Mouse (Mus musculus) myocyte (in vitro differentiated cells): ENCODE measurements around the gene Grik1. TPM values are rescaled to one million over a fixed set of nuclear protein-coding genes. Genes with fewer than 3 reads are reported as not detected.
A peak's percentile ranks its signal among the peaks of the same experiment; 100 is the strongest.

Experiments
- H3K27me3 ChIP-seq: one replicate; pipeline ENCODE4 v1.6.1; 2011; ENCODE audit not compliant: control insufficient read depth, insufficient read depth, insufficient read length
- H3K36me3 ChIP-seq: one replicate; pipeline ENCODE4 v1.6.1; 2011; ENCODE audit not compliant: control insufficient read depth, insufficient read depth
- H3K4me2 ChIP-seq: one replicate; pipeline ENCODE4 v1.6.1; 2011; ENCODE audit warnings: low read depth, control low read depth
- H3K4me3 ChIP-seq: one replicate; pipeline ENCODE4 v1.5.1; 2011; ENCODE audit warnings: mild to moderate bottlenecking, control low read depth, moderate library complexity
- H3K79me2 ChIP-seq: one replicate; pipeline ENCODE4 v1.6.1; 2011; ENCODE audit not compliant: control insufficient read depth, insufficient read depth
- H3ac ChIP-seq: one replicate; pipeline ENCODE4 v1.6.1; 2011; ENCODE audit not compliant: control insufficient read depth, insufficient read length
- CEBPB ChIP-seq: IDR thresholded peaks from 2 replicates; pipeline ENCODE4 v1.6.1; 2011; ENCODE audit warnings: mild to moderate bottlenecking, moderate library complexity; ENCODE audit not compliant: poor library complexity, insufficient read depth, severe bottlenecking
- E2F4 ChIP-seq: IDR thresholded peaks from one replicate; pipeline ENCODE4 v1.6.1; 2011; ENCODE audit warnings: mild to moderate bottlenecking, control low read depth, moderate library complexity; ENCODE audit not compliant: insufficient read depth
- MAX ChIP-seq: IDR thresholded peaks from one replicate; pipeline ENCODE4 v1.6.1; 2011; ENCODE audit warnings: low read depth, mild to moderate bottlenecking, control low read depth
- MYOD1 ChIP-seq, 3 experiments: IDR thresholded peaks; one replicate each; pipeline ENCODE4 v1.6.1; 2011; ENCODE audit warnings: control low read depth in 2 of 3, low read depth in 2 of 3, mild to moderate bottlenecking in 2 of 3, moderate library complexity in 1 of 3; ENCODE audit not compliant: insufficient read length in 2 of 3, control insufficient read depth in 1 of 3
- MYOG ChIP-seq, 3 experiments: IDR thresholded peaks; one replicate each; pipeline ENCODE4 v1.6.1; 2011; ENCODE audit warnings: control low read depth in 2 of 3, low read depth in 2 of 3, mild to moderate bottlenecking in 2 of 3; ENCODE audit not compliant: insufficient read length in 2 of 3, control insufficient read depth in 1 of 3, insufficient read depth in 1 of 3
- POLR2A ChIP-seq: IDR thresholded peaks from one replicate; pipeline ENCODE4 v1.6.1; 2011; ENCODE audit warnings: low read depth, mild to moderate bottlenecking, control low read depth, moderate library complexity; ENCODE audit not compliant: insufficient read length
- POLR2AphosphoS2 ChIP-seq: IDR thresholded peaks from one replicate; pipeline ENCODE4 v1.6.1; 2011; ENCODE audit warnings: low read depth, control low read depth; ENCODE audit not compliant: insufficient read length
- REST ChIP-seq: IDR thresholded peaks from one replicate; pipeline ENCODE4 v1.6.1; 2011; ENCODE audit warnings: mild to moderate bottlenecking, control low read depth, moderate library complexity; ENCODE audit not compliant: insufficient read depth, insufficient read length
- SRF ChIP-seq: IDR thresholded peaks from one replicate; pipeline ENCODE4 v1.6.1; 2011; ENCODE audit warnings: low read depth; ENCODE audit not compliant: control insufficient read depth, insufficient read length
- TCF12 ChIP-seq: IDR thresholded peaks from one replicate; pipeline ENCODE4 v1.6.1; 2011; ENCODE audit warnings: mild to moderate bottlenecking, control low read depth; ENCODE audit not compliant: poor library complexity, insufficient read depth, severe bottlenecking
- TCF3 ChIP-seq: IDR thresholded peaks from one replicate; pipeline ENCODE4 v1.6.1; 2011; ENCODE audit warnings: low read depth, control low read depth; ENCODE audit not compliant: insufficient read length
- USF1 ChIP-seq: IDR thresholded peaks from one replicate; pipeline ENCODE4 v1.6.1; 2011; ENCODE audit warnings: low read depth, mild to moderate bottlenecking, control low read depth, moderate library complexity
- polyA plus RNA-seq: library from polyadenylated mRNA; unstranded; fragments of >200 nt; fragmentation: generic; extraction: Trizol; gene quantifications from one replicate; pipeline ENCODE4 v1.2.1, GENCODE M21; 2012; ENCODE audit warnings: missing spikeins

Gene Grik1
- polyA plus RNA-seq, 1 experiment, result not detected

DNA sequence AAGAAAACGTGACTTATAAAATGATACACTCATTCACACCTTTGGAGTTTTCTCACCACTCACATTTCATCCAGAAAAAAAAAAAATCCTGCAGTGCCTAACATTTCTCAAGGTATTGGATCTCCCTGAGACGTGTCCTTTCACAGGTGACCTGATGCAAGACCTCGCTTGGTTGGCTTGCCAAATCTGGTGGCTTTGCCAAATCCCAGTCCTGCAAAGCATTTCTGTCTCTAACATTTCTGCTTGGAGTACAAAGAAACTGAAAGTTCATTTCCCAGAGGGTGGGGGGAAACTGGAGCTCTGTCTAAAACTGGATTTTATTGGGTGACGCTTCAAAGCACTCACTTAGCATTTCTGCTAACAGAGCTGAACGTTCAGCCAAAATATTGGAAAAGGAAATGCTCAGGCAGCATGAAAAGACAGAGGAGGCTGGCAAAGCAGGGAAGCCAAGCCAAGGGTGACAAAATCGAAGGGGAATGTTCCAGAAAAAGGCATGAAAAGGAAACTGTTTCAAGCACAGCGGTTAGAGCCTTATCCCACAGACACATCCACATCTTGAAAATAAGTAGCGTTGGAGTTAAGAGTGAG, 177.4 kb downstream of the Grik1 start:
- TF ChIP-seq TCF3 (no peak), SRF (no peak), POLR2A (no peak), POLR2AphosphoS2 (no peak), CEBPB (no peak), MAX (no peak), MYOD1 (IDR thresholded peaks at IDR 0.05; ENCODE audit: control insufficient read depth in 1 of 3, insufficient read length in 2 of 3, low read depth in 2 of 3) (no peak), USF1 (no peak), MYOG (IDR thresholded peaks at IDR 0.05; ENCODE audit: control insufficient read depth in 1 of 3, insufficient read depth in 1 of 3, insufficient read length in 2 of 3, low read depth in 2 of 3) (no peak), TCF12 (no peak), E2F4 (no peak), REST (no peak)
- peak overlapping the region; percentile 40 for H3K4me2 ChIP-seq

DNA sequence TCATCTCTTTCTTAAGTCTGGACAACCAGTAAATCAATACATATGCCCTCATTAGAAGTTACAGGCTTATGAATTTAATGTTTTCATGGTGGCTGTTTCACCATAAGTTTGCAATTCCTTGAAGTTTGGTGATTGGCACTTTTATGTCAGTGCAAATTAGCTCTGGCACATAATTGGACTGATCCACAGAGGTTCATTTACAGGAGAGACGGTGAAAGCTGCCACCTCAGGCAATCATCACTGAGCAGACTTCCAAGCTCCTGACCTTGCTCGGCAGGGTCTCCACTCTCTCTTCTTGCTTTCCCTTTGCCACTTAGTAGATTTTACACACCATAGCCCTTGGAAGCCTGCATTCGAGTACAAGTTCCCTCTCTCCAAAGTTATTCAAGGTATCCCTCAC, 178.6 kb downstream of the Grik1 start:
- H3K4me3 ChIP-seq, result no peak overlapping the region
- TF ChIP-seq POLR2A (no peak), TCF12 (no peak), SRF (no peak), MAX (no peak), REST (no peak)
- H3ac ChIP-seq, result no peak overlapping the region
- no peaks in the 10 kb centered on the region for H3K79me2 ChIP-seq
- no peak overlapping the region for H3K4me2 ChIP-seq
- no peaks in the 10 kb centered on the region for H3K36me3 ChIP-seq
- no peaks in the 10 kb centered on the region for H3K27me3 ChIP-seq

More for the DNA sequence above, 177.4 kb downstream of the Grik1 start:
- Histone ChIP-seq H3K79me2 (no peaks in the 10 kb centered on the region), H3ac (no peak overlapping the region), H3K36me3 (no peaks in the 10 kb centered on the region), H3K4me3 (no peak overlapping the region), H3K27me3 (no peaks in the 10 kb centered on the region)

DNA sequence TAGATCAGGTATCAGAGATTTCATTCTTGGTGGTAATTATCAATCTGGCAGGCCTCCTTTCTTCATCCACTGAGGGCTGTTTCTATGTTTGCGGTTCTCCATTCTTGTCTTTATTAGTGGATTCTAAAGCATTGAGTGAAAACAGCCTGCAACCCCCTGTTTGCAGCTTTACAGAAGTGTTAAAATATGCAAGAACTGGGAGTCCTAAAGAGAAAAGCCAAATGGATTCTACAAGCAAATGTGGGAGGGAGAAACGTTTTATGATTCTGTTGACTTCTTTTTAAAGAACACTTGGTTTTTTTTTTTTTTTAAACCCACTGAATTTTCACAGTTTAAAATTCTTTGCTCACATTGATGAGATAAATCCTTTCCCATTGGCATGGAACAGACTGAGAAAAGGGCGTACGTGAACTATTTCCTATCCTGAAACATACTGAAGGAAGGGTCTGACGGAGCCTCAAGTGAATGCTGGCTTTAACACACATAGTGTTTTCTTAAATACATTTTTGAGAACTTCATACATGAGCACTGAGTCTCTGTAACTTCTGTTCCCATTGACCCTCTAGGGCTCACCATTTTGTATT, 195.8 kb downstream of the Grik1 start:
- Histone ChIP-seq H3K27me3 (no peaks in the 10 kb centered on the region), H3K4me2 (no peak overlapping the region), H3K36me3 (no peaks in the 10 kb centered on the region), H3K4me3 (no peak overlapping the region), H3ac (no peak overlapping the region), H3K79me2 (no peaks in the 10 kb centered on the region)
- TF ChIP-seq MYOG (IDR thresholded peaks at IDR 0.05; ENCODE audit: control insufficient read depth in 1 of 3, insufficient read depth in 1 of 3, insufficient read length in 2 of 3, low read depth in 2 of 3) (no peak), E2F4 (no peak), USF1 (no peak), TCF3 (no peak), SRF (no peak), TCF12 (no peak), MYOD1 (IDR thresholded peaks at IDR 0.05; ENCODE audit: control insufficient read depth in 1 of 3, insufficient read length in 2 of 3, low read depth in 2 of 3) (no peak)

DNA sequence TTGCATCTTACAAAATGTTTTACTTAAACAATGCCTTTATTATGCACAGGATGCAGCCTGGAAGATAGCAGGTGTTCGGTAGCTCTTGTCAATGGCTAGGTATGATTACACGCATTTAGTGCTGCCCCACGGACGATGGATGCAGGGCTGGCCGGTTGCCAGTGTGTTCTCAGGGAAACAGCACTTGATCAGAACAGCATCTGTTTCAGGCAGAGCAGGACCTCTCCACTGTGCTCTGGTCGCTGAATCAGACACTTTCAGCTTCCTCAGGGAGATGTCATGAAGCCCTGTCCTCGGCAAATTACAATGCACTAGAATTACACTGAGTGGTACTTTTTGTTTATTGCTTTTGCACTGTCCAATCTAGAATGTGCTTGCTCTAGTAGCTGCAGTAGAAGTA, 202.8 kb downstream of the Grik1 start:
- H3K4me3 ChIP-seq, result no peak overlapping the region
- TF ChIP-seq POLR2A (no peak), CEBPB (no peak), TCF12 (no peak), REST (no peak), MAX (no peak), USF1 (no peak), SRF (no peak), MYOD1 (IDR thresholded peaks at IDR 0.05; ENCODE audit: control insufficient read depth in 1 of 3, insufficient read length in 2 of 3, low read depth in 2 of 3) (no peak), POLR2AphosphoS2 (no peak), E2F4 (no peak), MYOG (IDR thresholded peaks at IDR 0.05; ENCODE audit: control insufficient read depth in 1 of 3, insufficient read depth in 1 of 3, insufficient read length in 2 of 3, low read depth in 2 of 3) (no peak), TCF3 (no peak)
- H3K36me3 ChIP-seq, result no peaks in the 10 kb centered on the region
- no peak overlapping the region for H3ac ChIP-seq
- no peaks in the 10 kb centered on the region for H3K27me3 ChIP-seq
- H3K79me2 ChIP-seq, result no peaks in the 10 kb centered on the region
- H3K4me2 ChIP-seq, result no peak overlapping the region

DNA sequence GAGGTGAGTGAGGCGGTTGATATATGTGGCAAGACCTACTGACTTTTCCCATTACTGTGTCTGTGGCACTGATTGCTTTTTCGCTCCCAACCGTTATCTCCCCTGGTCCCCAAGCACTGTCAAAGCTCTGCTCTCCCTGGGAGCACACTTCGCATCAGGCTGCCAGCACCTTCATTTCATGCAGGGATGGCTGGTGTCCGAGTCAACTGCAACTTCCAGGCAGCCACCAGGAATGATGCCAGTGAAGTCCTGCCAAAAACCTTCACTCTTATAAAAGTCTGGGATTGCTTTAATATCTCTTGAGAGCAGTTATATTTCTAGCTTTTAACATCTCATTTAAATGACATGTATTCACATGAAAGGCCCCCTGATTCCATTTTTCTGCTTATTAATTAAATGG, 215.3 kb downstream of the Grik1 start:
- TF ChIP-seq POLR2A, result no peak
- TF ChIP-seq SRF, result no peak
- no peak for TF ChIP-seq CEBPB
- TF ChIP-seq TCF3, result no peak
- no peak for TF ChIP-seq MAX
- no peak for TF ChIP-seq E2F4
- no peak for TF ChIP-seq MYOD1 (IDR thresholded peaks at IDR 0.05; ENCODE audit: control insufficient read depth in 1 of 3, insufficient read length in 2 of 3, low read depth in 2 of 3)
- H3K27me3 ChIP-seq, result no peaks in the 10 kb centered on the region
- H3K79me2 ChIP-seq, result no peaks in the 10 kb centered on the region
- no peak overlapping the region for H3K4me3 ChIP-seq
- H3ac ChIP-seq, result no peak overlapping the region
- no peak overlapping the region for H3K4me2 ChIP-seq
- no peaks in the 10 kb centered on the region for H3K36me3 ChIP-seq
